Mouse (Mus musculus) heart, postnatal 0 days (tissue): Measurements from ENCODE around the gene Csnk1g2.

Experiments
- CTCF ChIP-seq: IDR thresholded peaks from 2 replicates; pipeline ENCODE4 v1.5.1; 2016; ENCODE audit warnings: antibody characterized with exemption, control low read depth, low read depth
- EP300 ChIP-seq: IDR thresholded peaks from 2 replicates; pipeline ENCODE4 v1.6.1; 2016; ENCODE audit warnings: antibody characterized with exemption, low read depth

DNA sequence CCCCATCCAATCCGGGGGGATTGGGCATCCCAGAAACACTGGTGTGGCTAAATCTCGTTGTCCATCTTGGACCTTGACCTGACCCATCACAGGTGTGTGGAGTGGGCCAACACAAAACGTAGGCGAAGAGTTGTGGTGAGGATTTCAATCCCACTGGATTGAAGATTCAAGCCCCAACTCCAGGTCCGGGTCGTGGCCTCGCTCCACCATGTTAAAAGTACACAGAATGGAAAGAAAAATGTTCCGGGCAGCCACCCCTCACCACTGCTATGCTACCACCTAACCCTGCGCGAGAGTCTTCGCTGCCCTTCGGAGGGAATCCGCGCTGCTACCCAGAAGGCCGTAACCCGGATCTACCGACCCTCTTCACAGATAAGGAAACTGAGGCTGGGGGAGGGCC is 46.7 kb upstream of the Csnk1g2 start:
- TF ChIP-seq CTCF (no peak), EP300 (no peak)
